Mouse (Mus musculus) lung, postnatal 0 days (tissue): ENCODE measurements around the gene Tmem130. TPM values are rescaled to one million over a fixed set of nuclear protein-coding genes. Genes with fewer than 3 reads are reported as not detected.

Experiments used
- ATAC-seq: fragments of 200-750 bp; cut with Nextera tagmentation; 2 replicates; pipeline ENCODE4 v1.8.0; 2017; ENCODE audit warnings: moderate library complexity
- DNase-seq: peaks from one replicate; pipeline ENCODE4 v3.0.0-alpha.2; 2016; ENCODE audit warnings: low spot score
- H3K27ac ChIP-seq: fragments of 300-500 bp; sonication (generic); 2 replicates; pipeline ENCODE4 v1.5.1; 2014; ENCODE audit warnings: antibody characterized with exemption, mild to moderate bottlenecking, low read length, mixed read lengths
- H3K27me3 ChIP-seq: fragments of 300-500 bp; sonication (generic); replicated peaks from 2 replicates; pipeline ENCODE4 v1.6.1; 2014; ENCODE audit warnings: low read length, mixed read lengths; ENCODE audit not compliant: insufficient read depth
- H3K36me3 ChIP-seq: fragments of 300-500 bp; sonication (generic); 2 replicates; pipeline ENCODE4 v1.6.1; 2014; ENCODE audit warnings: low read length, mixed read lengths; ENCODE audit not compliant: insufficient read depth
- H3K4me1 ChIP-seq: fragments of 300-500 bp; sonication (generic); 2 replicates; pipeline ENCODE4 v1.6.1; 2014; ENCODE audit warnings: antibody characterized with exemption, low read depth, low read length, mixed read lengths; ENCODE audit not compliant: insufficient read depth
- H3K4me2 ChIP-seq: fragments of 300-500 bp; sonication (generic); replicated peaks from 2 replicates; pipeline ENCODE4 v1.6.1; 2014; ENCODE audit warnings: low read depth, mild to moderate bottlenecking, low read length, moderate library complexity, mixed read lengths
- H3K4me3 ChIP-seq: fragments of 300-500 bp; sonication (generic); 2 replicates; pipeline ENCODE4 v1.5.1; 2014; ENCODE audit warnings: low read depth, low read length
- H3K9ac ChIP-seq: fragments of 300-500 bp; sonication (generic); replicated peaks from 2 replicates; pipeline ENCODE4 v1.6.1; 2014; ENCODE audit warnings: low read depth, mild to moderate bottlenecking
- H3K9me3 ChIP-seq: fragments of 300-500 bp; sonication (generic); 2 replicates; pipeline ENCODE4 v1.6.1; 2016; ENCODE audit warnings: low read length, mixed read lengths
- CTCF ChIP-seq: IDR thresholded peaks from 2 replicates; pipeline ENCODE4 v1.5.1; 2016; ENCODE audit warnings: antibody characterized with exemption, mild to moderate bottlenecking
- EP300 ChIP-seq: IDR thresholded peaks from 2 replicates; pipeline ENCODE4 v1.6.1; 2016; ENCODE audit warnings: antibody characterized with exemption, mild to moderate bottlenecking, control low read depth
- WGBS: fragments of 180-500 bp; shearing (Covaris S2); extraction: QIAGEN DNeasy Blood & Tissue Kit; methylation state at CpG from one replicate; pipeline ENCODE4 v1.1.7; 2014; 5-methylcytosine and 5-hydroxymethylcytosine counted together
- polyA plus RNA-seq: library from polyadenylated mRNA; unstranded; fragments of >200 nt; fragmentation: Nextera tagmentation; extraction: Ambion mirVana; gene quantifications from 2 replicates; pipeline ENCODE4 v1.2.1, GENCODE M21; 2015

Tmem130 gene
- polyA plus RNA-seq, 1 experiment from 2014 or later: 0.23 TPM

GRCm38 (mm10) chr5:144703464-144704368 lies 57.9 kb downstream of the Tmem130 start:
- no peaks in the 10 kb centered on the region for H3K36me3 ChIP-seq
- no peak overlapping the region for H3K4me2 ChIP-seq
- H3K9me3 ChIP-seq: no peaks in the 10 kb centered on the region
- no peaks in the 10 kb centered on the region for H3K4me1 ChIP-seq
- ATAC-seq: no peak
- H3K27ac ChIP-seq: no peak overlapping the region
- DNase-seq: no peak
- 61% methylated on average over 20 of the region's 20 CpGs for WGBS
- no peak overlapping the region for H3K4me3 ChIP-seq
- TF ChIP-seq EP300 (no peak), CTCF (no peak)
- no peak overlapping the region for H3K9ac ChIP-seq
- H3K27me3 ChIP-seq: no peaks in the 10 kb centered on the region

GRCm38 (mm10) chr5:144695289-144696060 lies 66.1 kb downstream of the Tmem130 start:
- no peaks in the 10 kb centered on the region for H3K36me3 ChIP-seq
- WGBS: 49% methylated on average over 8 of the region's 8 CpGs
- no peaks in the 10 kb centered on the region for H3K9me3 ChIP-seq
- no peak for TF ChIP-seq EP300
- no peak for TF ChIP-seq CTCF
- no peak overlapping the region for H3K4me3 ChIP-seq
- H3K27ac ChIP-seq: no peak overlapping the region
- H3K4me2 ChIP-seq: no peak overlapping the region
- DNase-seq (no peak), ATAC-seq (no peak)
- H3K9ac ChIP-seq: no peak overlapping the region
- H3K4me1 ChIP-seq: no peaks in the 10 kb centered on the region
- H3K27me3 ChIP-seq: no peaks in the 10 kb centered on the region

- ATAC-seq (no peak), DNase-seq (no peak)
- no peaks in the 10 kb centered on the region for H3K27me3 ChIP-seq
- H3K36me3 ChIP-seq: no peaks in the 10 kb centered on the region
- no peak overlapping the region for H3K9ac ChIP-seq
- 65% methylated on average over 4 of the region's 4 CpGs for WGBS
- H3K4me3 ChIP-seq: no peak overlapping the region
- peak; percentile 26; the same call in 1 of the 2 replicates for TF ChIP-seq CTCF
- no peak for TF ChIP-seq EP300
- no peaks in the 10 kb centered on the region for H3K4me1 ChIP-seq
- no peak overlapping the region for H3K27ac ChIP-seq
- no peak overlapping the region for H3K4me2 ChIP-seq
- no peaks in the 10 kb centered on the region for H3K9me3 ChIP-seq
Measured at GRCm38 (mm10) chr5:144694161-144694560, 67.5 kb downstream of the Tmem130 start.

GRCm38 (mm10) chr5:144691421-144691820 lies 70.2 kb downstream of the Tmem130 start:
- 75% methylated on average over 4 of the region's 4 CpGs for WGBS
- no peak for DNase-seq
- Histone ChIP-seq H3K36me3 (no peaks in the 10 kb centered on the region), H3K9me3 (no peaks in the 10 kb centered on the region), H3K4me1 (no peaks in the 10 kb centered on the region), H3K4me2 (no peak overlapping the region), H3K27me3 (no peaks in the 10 kb centered on the region), H3K9ac (no peak overlapping the region), H3K27ac (no peak overlapping the region), H3K4me3 (no peak overlapping the region)
- TF ChIP-seq EP300: no peak
- no peak for TF ChIP-seq CTCF
- no peak for ATAC-seq

- H3K4me3 ChIP-seq: no peak overlapping the region
- DNase-seq (no peak), ATAC-seq (no peak)
- H3K27me3 ChIP-seq: no peaks in the 10 kb centered on the region
- H3K27ac ChIP-seq: no peak overlapping the region
- H3K4me1 ChIP-seq: no peaks in the 10 kb centered on the region
- 46% methylated on average over 4 of the region's 4 CpGs for WGBS
- H3K36me3 ChIP-seq: no peaks in the 10 kb centered on the region
- H3K9me3 ChIP-seq: no peaks in the 10 kb centered on the region
- no peak overlapping the region for H3K9ac ChIP-seq
- TF ChIP-seq CTCF (no peak), EP300 (no peak)
- no peak overlapping the region for H3K4me2 ChIP-seq
Measured at GRCm38 (mm10) chr5:144688371-144688770, 73.2 kb downstream of the Tmem130 start.

Other genes starting within 250 kb of the Tmem130 start
- 0.10 and 0.11 TPM in 2 replicates for gene Nptx2, start 215.9 kb downstream of the Tmem130 start, polyA plus RNA-seq
- 31.0 and 31.5 TPM in 2 replicates for gene Trrap, start 5.9 kb upstream of the Tmem130 start, polyA plus RNA-seq
- gene Smurf1, start 204.0 kb upstream of the Tmem130 start, polyA plus RNA-seq: 12.5 and 13.2 TPM in 2 replicates